Mouse (Mus musculus): ENCODE results near the gene Ccdc121.

The Ccdc121 gene

DNA sequence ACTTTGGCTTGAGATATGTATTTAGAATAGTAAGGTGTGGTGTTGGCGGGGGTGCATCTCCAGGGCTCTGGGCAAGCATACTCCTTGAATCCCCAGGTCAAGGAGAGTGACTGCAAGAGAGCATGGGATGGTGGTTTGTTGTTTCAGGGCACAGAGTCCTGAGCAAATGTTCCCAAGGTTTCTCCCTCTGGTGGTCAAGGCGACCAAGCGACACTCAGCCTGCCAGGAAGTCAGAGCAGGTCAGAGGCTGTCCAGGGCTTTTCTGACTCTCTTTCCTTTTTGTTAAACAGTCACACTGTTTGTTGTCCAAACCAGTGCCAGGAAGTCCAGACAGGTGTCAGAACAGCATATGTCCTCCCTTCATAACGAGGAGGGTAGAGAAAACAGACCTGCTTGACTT lies at the start of gene Ccdc121:
Gene Ccdc121, minus strand, starts transcription at position 145 of the 400 bp plus-strand sequence.
- peak; percentile 22 to 32 for DNase-seq

DNA sequence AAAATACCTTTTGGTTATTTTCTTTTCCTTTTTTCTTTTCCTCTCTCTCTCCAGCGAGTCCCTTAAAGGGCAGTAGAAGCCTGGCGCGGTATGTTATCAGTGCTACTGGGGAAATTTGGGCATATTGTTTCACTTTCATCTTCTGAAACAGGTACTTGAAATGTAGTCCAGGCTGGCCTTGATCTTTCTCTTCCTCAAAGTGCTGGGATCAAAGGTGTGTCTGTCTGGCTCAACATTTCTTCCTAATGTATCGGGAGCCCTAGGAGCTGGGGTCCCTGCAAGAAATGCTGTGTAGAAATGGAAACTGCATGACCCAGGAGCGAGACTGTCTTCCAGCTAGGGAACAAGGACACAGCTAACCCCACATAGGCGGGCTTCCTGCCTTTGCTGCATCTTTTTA lies 49.1 kb upstream of the Ccdc121 start:
- DNase-seq, result no peak

DNA sequence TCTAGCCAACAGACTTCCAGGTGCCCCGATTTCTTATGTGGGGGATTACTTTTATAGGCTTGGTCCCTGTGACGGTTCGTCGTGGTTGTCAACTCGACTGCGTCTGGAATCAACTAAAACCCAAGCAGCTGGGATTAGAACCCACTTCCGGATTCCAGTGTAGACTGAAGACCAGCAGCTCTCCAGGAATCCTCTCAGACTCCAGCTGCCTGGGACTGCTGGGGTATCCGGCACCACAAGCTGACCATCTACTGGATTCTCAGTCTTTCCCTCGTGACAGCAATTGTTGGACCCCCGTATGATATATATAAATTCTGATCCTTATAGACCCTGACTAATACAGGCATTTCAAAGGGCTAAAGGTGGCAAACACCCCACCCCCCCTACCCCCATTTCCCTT lies 48.4 kb upstream of the Ccdc121 start:
- no peak for DNase-seq

DNA sequence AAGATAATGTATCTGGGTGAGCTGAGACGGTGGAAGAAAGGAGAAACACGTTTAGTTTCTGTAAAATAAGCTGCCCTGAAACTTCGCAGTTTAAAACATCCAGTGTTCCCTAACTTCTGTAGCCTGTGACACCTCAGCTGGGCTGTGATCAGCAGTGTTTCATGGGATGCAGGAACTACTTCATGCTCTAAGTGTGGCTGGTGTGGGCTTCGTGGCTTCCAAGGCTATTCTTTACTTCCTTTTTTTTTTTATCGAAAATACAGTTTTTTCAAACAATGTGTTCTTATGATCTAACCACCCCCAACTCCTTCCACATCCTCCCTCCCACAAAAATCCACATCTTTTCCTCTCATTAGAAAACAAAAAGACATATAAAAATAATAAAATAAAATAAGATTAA lies 44.2 kb upstream of the Ccdc121 start:
- DNase-seq, result no peak

DNA sequence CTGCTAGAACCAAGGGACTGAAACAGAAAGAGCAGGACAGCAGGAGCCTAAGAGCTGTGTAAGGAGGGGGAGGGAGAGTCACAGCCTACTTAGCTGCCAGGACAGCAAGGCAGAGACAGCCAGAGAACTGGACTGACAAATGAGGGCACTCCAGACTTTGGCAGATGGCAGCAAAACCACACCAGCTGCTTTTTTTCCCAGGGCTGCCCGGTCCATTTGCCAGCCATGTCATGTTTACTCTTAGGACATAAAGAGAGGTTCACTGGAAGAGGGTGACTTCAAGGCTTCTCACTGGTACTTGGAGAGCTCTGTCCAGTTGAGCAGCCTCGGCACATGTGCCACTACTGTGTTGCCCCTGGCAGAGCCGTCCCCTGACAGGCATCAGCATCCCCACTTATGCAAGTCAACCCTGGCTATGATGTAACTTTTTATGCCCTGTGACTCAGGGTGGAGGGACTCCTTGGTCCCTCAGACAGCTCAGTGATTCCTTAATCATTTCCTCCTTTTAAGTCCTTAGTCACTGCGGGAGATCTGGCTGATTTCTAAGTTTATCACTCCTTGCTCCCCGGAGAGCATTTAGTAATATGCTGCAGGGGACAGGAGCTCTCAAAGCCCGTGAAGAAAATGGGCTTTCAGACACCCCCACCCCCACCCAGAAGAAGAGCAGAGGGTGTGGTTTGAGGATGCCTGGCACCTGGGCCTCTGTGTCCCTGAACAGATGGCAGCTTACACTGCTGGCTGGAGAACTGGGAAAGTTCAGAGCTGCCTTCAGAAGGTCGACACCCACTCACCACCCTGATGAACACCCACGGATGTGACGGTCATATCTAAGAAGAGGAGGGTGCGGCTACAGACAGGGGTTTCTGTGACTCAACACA lies 41.5 kb upstream of the Ccdc121 start:
- no peak for DNase-seq

DNA sequence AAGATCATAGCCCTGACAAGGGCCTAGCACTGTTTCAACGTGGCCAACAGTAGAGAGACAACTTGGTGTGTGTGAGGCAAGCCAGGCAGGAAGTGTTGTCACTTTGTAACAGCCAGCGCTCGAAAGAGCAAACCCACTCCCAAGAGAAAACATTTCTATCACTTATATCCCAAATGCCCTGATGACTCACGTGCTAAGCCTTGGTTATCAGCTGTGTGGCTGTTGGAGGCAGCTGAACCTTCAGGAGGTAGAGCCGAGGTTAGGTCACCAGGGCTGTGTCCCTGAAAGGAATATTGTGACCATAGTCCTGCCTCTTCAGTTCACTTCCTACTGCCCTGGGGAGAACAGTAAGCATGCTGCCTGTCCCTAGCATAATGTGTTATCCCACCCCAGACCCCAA lies 39.6 kb upstream of the Ccdc121 start:
- DNase-seq, result no peak

DNA sequence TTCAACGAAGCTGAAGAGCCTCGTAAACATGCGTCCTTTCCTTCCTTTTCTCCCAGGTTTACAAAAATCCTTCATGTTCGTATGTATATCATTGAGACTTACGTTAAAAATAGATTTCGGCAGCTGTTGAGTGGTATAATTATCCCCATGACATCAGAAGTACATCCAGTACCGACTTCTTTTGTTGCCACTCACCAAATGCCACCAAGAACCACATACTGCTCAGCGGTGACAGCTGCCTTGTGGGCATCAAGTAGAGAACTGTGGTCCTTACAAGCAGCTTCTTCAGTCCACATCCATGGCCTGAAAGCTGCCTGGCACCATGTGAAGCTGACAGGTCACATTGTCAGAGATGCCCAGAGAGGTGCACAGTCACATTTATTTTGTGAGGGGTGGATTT lies 38.7 kb upstream of the Ccdc121 start:
- DNase-seq, result no peak

DNA sequence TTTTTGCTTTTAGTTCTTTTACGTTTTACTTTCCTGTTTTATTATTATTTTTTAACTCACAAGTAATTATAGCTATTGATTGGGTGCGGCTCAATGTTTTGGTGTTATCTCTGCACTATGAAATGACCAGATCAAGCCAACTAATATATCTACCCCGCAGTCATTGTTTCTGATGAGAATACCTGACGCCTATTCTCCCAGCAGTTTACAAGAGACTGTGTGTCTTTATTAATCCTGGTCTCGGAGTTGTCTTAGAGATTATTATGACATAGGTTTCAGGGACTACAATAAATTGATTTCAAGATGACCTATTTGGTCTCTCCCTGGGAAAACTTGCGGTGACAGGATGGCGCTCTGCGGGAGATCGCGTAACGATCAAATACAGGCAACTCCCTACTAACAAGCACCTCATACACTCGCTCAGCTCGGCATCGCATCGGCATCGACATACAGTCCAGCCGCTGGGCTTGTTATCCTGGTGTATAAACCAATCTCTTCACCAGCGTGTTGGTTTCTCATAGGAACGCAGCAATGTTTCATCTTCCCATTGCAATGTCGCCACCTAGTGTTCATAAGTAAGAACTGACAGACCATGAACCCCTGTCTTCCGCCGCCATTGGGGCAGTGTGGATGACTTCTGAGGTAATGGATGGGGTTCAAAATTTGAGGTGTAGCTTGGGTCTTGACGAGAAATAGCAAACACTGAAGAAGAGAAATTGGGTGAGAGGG lies 34.0 kb upstream of the Ccdc121 start:
- peak; percentile 33 to 73 for DNase-seq

DNA sequence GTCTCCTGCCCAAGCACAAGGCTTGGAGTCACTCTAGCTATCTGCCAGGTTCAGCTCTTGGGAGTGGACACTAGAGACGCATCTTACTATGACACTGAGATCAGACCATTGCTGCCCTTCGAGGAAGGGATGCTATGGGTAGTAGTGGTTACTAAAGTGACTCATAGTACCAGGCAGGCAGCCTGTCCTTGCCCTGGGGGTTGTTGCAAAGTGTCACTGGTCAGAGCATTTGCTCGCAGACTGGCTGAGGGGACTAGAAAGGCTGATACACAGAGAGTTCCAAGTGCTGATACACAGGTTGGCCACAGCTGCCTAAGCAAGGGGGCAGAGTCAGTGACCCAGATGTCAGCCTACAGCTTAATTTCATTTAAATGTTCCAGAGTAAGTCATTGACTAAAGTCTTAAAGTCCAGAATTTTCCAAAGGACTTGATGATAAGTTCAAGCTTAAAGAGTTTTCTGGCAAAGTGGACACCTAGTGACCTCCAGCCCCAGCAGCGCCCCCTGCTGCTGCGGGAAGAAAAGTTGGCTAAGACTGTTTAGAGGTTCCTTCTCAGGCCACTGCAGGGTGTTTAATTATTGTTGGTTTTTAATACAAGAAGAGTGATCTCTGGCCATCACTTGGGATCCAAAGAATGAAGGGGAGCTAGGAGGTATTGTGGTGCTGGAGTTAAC lies 32.6 kb upstream of the Ccdc121 start:
- peak in 1 of 2 experiments; percentile 35 for DNase-seq

DNA sequence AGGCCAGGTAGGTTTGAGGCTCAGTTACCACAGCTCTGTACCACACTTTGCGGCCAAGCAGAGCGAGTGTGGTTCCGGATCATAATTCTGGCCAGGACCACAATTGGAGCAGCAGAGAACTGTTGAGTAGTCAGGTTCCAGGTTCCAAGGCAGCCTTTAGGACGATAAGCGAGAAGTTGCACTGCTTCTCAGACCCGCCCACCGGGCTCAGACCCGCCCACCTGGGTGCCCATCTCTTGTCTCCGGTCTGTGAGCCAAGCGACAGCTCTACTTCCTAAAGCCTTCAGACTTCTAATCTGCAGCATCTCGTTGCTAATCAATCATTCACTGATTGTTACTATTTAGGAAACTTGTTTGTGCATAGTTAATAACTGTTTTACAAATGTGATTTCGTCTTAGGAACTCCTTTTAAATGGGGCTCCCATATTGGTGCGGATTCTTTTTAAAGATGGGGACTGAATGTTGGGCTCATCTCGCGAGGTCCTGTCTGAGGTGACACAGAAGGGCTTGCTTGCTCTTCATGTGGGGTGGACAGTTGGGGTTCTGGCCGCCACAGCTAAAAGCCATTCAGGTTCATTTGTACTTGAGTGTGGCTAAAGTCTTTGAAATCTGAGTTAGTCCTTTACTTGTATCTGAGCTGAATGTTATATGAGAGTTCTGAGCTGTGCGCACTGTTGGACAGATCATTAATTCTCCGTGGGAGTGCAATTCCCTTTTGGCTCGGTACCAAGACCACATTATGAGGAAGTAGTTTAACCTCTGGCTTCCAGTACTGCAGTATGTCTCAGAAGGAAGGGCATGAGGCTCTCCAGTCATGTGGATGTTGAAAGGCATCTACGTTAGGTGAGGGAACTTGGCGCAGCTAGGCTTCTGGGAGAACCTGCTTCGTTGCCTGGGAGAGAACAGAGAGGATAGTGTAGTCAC lies 28.9 kb upstream of the Ccdc121 start:
- peak in 1 of 2 experiments; percentile 26 for DNase-seq

DNA sequence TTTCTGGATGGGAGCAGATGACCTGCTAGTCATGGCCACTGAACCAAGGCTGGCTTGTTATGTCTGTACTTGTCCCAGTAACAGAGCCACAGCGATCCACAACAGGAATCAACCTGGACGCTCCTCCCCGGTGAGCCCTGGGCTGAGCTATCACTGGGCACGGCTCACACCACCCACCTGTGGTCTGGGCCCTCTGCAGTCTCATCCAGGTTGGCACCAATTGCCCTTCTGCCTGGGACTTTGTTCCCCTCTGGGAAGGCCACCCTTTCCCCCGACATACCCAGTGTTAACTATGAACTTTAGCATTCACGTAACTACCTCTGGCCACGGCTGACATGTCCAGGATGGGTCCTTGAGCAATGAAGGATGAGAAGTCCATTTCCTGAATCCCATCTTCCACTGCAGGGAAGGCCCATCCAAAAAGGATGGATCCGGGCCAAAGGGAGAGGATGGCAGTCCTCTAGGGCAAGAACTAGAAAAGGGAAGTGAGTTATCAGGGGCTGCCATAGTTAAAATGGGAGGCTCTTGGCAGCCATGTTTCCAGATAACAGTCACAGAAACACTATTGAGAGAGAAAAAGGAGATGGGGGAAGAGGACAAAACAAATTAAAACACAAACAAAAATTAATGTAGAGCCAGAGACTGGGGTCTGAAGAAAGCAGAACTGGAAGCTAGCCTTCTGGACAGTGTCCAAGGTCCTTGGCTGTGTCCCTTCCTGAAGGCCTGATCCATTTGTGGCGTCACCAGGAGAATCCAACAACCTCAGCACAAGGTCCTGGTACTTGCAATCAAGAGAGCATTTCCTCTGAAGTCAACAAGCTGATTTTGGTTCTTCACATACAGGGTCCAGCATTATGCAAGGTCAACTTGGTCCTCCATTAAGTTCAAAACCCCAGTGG lies 26.6 kb upstream of the Ccdc121 start:
- no peak for DNase-seq

DNA sequence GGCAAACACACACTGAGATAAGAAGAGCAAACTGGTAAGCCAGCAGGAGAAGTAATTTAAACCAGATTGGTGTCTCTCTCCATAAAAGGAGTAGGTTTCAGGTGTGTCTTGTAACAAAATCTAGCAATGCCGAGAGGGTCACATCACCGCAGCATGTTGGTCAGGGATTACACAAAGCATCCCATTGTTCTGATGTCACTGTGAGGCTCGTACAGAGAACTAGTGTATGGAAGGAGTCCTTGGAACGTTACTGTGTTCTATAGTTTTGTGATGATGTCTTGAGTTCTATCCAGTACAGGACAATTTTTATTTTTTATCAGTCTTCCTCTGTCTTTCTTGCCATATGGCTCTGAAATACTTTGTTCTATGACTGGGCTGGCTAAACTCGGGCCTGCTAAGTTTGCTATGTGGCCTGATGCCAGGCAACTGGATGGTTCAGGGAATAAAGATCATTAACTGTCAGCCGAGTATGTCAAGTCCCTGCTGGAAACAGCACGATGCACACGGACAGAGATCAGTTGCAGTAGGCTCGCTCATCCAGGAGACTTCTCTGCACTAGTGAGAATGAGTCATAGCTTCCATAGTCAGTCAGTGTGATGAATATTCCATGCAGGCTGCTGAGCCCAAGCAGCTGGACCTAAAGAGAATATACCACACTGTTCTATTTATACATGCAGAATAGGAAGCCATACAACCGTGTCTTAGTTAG lies 24.1 kb upstream of the Ccdc121 start:
- peak; percentile 21 to 33 for DNase-seq

DNA sequence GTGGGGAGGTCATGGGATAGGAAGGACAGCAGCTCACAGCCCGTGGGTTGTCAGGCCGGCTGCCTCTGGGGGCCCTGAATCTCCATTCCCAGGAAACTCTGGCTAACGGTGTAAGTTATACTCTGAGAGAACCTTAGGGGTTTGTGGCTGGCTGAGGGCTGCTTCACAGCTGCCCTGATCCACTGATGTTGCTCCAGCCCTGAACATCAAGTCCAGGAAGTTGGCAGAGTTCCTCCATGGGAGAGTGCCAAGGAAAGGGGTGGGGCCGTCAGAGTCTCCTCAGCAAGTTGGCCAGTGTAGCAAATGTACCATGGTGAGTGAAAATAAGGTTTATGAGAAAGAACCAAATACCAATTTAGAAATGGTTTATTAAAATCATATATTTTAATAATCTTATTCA lies 18.1 kb upstream of the Ccdc121 start:
- peak; percentile 89 to 91 for DNase-seq

DNA sequence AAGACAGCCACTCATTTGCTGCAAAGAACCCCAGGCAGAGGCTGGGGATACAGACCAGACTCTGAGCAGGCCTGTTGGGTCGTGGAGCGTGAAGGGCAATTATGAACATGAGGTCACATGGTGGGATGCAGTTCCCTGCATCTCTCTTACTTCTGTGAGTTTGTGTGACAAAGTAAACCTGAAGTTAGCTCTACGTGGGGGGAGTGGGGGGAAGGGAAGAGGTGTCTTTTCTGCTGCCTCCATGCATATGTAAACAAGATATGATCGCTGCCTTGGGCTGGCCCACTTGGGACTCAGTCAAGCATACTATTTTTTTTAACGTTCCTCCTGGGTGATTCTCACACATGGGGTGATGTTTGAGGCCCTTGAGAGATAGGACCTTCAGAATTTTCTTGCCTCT lies 14.7 kb upstream of the Ccdc121 start:
- DNase-seq, result no peak

DNA sequence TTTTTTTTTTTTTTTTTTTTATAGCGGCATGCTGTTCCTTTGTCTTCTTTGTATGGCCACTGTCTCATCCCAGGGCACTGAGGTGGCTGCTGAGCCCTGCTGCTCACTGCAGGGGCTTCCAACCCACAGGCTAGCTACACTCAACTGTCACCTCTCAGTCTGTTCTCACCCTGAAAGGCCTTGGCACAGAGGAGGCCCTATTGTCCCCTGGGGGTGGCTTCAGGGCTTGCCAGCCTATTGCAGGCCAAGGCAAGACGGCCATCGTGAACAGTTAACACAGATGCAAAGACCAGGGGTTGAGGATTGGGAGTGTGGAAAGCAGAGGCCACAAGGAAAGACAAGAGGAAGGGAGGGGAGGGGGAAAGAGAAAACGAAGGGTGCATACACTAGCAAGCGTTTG lies 12.6 kb upstream of the Ccdc121 start:
- DNase-seq, result no peak

DNA sequence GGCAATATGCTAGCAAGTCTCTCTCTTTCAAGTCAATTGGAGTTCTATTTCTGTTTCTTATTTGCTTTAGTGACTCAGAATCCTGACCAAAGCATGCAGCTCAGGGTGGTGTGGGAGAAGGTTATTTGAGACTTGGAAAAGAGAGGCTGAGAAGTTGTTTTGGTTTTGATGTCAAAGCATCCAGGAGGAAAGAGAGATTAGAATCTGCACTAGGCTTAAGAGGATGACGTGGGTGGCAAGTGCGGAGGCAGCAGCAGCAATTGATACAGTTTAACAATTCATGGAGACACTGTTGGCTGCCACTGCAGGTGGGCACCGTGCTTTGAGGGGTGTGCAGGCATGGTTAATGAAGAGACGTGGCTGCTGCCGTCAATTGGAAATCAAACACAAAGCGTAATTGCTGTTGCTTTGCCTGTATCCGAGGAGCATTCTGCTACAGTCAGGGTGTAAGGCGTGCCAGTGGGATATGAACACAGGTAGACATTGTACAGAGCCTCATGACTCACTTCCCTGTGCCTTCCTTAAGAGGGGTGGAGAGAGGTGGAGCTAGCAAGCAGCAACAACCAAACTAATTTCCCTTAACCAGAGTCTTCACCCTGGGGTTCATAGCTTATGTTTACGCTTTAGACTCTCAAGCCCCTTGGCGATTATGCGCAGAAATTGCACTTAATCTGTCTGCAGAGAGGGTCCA lies 10.3 kb upstream of the Ccdc121 start:
- no peak for DNase-seq

DNA sequence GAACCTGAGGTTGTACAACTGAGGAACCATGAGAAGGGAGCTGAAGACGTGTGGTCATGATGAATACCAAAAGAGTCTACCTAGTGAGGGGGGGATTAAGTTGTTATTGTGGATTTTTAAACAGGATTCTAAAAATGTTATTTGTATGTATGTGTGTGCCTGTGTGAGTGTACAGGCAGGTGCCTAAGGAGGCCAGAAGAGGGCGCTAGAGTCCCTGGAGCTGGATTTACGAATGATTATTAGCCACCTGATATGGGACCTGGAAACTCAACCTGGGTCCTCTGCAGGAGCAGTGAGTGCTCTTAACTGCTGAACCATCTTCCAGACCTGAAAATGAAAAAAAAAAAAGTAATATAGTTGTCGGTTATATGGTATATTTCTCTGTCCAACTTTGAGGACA lies 7.9 kb upstream of the Ccdc121 start:
- DNase-seq, result no peak

DNA sequence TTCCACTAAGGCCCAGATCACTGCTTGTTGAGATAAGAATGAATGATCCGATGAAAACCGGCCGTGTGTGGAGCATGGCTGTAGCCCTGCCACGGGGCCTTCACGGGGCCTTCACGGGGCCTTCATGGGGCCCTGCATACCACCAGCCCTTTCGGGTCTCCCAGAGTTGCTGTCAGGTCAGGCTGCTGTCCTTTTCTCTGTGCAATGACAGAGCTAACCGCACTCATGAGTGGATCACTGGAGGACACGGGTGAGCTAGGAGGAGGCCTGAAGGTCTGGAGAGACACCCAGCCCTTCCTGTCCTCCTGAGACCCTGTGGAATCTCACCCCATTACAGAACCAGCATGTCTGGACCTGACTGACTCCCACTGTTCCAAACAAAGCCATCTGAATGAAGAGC lies 6.8 kb upstream of the Ccdc121 start:
- no peak for DNase-seq

DNA sequence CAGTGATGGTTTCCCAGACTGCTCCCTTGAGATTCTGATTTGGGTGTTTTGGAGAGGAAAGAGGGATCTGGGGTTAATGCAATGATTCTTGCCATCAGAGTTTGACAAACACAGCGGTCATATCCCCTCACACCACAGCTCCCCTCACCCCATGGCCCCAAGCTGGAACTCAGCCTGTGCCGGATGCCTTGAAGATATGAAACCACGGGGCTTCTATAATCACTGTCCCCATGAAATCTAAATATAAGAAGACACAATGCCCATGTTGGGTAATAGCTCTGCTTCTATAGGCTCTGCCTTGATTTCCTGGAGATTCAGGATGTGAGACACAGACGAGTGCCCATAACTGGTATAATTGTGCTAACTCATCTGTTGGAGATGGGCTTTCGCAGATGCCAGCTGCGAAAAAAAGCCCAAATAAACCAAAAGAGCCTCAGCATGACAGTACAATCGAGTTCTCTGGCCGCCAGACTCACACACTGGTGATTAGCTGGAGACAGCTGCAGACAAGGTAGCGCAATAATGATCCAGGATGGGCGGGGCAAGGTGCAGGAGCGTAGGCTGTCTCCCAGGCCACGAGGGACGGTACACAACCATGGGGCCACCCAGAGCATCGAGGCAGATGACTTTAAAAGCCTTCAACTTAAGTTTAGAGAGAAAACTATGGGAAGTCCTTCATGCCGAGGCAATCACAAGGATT lies 1.3 kb upstream of the Ccdc121 start:
- peak; percentile 18 to 69 for DNase-seq
